Mouse (Mus musculus) brown adipose tissue, adult 24 weeks (tissue): Measurements from ENCODE around the gene Amz2. TPM values are rescaled to one million over a fixed set of nuclear protein-coding genes. Genes with fewer than 3 reads are reported as not detected.
A peak's percentile ranks its signal among the peaks of the same experiment; 100 is the strongest.
"Not testable (repeated sequence)": the region's sequence is repeated elsewhere in the genome, so short reads cannot be mapped to it uniquely, and the experiment has no call there.

Source experiments
- H3K27ac ChIP-seq: fragments of 200-500 bp; replicated peaks from 2 replicates; pipeline ENCODE4 v1.5.1; 2012; ENCODE audit warnings: low read depth, mild to moderate bottlenecking, low read length
- H3K4me1 ChIP-seq: fragments of 200-500 bp; 2 replicates; pipeline ENCODE4 v1.6.1; 2012; ENCODE audit warnings: low read length, mixed read lengths; ENCODE audit not compliant: control insufficient read depth, insufficient read depth, insufficient read length
- H3K4me3 ChIP-seq: fragments of 200-500 bp; 2 replicates; pipeline ENCODE4 v1.5.1; 2012; ENCODE audit warnings: low read depth, mild to moderate bottlenecking, low read length, moderate library complexity; ENCODE audit not compliant: insufficient read depth
- polyA plus RNA-seq: library from polyadenylated mRNA; stranded (reverse); fragments of >200 nt; gene quantifications from 2 replicates; pipeline ENCODE4 v1.2.4, GENCODE M21; 2012; ENCODE audit not compliant: missing spikeins, insufficient read depth, insufficient read length

Gene Amz2
- polyA plus RNA-seq, 1 experiment = 51.5 TPM

DNA sequence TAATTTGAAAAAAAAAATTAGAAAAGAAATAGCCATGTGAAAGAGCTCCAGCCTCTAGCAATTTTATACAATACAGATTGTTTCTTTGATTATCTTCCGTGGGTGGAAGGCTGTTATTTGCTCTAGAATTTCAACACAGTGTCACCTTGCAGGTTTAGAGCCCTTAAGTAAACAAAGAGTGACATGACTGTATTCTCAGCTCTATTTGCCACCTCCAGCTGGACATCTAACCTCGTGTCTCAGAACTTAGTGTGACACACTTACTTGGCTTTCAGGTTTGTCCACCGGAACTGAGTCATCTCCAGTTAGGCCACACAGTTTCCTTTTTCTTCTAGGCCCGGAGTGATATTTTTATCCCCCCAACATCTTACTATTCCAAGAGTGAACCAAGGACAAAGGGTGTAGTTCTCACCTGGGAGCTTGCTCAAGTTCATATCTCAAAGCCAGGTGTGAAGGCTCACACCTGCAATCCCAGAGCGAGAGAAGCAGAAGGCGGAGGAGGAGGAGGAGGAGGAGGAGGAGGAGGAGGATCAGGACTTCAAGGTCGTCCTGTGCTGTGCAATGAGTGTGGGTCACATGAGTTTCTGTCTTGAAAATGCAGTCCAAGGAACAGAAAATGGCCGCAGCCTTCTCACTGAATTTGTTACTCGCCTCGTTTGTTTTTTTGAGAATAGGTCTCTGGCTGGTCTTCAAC is 62.4 kb downstream of the Amz2 start:
- Histone ChIP-seq H3K27ac (no peak overlapping the region), H3K4me1 (peaks cover 9% of the 10 kb centered on the region), H3K4me3 (no peak overlapping the region)

DNA sequence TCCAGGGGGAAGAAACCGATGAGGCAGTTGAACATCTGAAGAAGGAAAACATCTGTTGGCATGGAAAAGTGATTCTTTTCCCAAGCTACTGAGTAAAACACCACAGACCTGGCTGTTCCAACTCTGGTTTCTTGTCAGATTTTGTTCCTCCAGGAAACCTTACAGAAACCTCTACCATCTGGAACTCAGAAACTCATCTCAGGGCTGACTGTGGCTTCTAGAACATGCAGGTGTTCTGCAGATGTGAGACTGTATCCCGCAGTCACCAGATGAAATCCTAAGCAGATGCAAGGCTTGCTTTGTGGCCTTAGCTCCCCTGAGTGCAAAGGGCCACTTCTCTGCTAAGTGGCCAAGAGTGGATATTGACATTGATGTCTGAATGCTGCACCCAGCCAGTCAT is 64.0 kb downstream of the Amz2 start:
- H3K27ac ChIP-seq = no peak overlapping the region
- H3K4me3 ChIP-seq = no peak overlapping the region
- H3K4me1 ChIP-seq = peaks cover 9% of the 10 kb centered on the region

DNA sequence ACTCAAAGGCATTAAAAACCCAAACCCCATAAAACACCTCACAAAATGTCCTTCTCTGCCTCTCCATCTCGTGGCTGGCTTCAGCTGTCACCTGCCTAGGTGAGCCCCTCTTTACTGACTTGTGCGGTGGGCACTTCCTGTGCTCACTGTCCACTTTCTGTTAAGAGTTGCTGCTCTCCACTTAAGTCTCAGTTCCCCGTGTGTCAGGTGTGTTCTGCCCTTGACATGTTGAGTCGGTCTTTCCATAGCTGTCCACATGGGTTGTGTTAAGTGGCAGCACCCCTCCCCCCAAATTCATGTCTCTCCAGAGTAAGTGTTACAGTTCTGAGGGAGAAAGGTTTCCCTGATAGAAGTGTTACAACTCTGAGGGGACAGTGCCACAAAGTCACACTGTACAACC is 66.1 kb downstream of the Amz2 start:
- H3K4me1 ChIP-seq = no peaks in the 10 kb centered on the region

DNA sequence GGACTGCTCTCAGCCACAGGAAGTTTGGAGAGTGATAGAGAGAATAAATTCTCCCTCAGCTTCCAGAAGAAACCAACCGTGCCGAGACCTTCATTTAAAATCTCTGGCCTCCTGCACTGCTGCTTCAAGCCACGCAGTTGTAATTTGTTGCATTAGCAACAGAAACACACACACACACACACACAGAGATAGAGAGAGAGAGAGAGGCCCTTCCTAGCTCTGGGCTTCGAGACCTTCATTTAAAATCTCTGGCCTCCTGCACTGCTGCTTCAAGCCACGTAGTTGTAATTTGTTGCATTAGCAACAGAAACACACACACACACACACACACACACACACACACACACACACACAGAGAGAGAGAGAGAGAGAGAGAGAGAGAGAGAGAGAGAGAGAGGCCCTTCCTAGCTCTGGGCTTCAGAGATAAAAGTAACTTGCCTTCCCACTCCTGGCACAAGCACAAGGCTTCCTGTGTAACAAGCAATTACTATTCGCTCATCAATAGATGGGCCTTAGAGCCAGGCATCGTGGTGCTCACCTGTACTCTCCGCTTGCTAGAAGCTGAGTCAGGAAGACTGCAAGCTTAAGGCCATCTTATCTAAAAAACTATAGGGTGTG is 67.2 kb downstream of the Amz2 start:
- not testable (repeated sequence) for H3K27ac ChIP-seq, H3K4me3 ChIP-seq, H3K4me1 ChIP-seq

More for the DNA sequence above, 66.1 kb downstream of the Amz2 start:
- H3K4me3 ChIP-seq = no peak overlapping the region
- H3K27ac ChIP-seq = no peak overlapping the region

DNA sequence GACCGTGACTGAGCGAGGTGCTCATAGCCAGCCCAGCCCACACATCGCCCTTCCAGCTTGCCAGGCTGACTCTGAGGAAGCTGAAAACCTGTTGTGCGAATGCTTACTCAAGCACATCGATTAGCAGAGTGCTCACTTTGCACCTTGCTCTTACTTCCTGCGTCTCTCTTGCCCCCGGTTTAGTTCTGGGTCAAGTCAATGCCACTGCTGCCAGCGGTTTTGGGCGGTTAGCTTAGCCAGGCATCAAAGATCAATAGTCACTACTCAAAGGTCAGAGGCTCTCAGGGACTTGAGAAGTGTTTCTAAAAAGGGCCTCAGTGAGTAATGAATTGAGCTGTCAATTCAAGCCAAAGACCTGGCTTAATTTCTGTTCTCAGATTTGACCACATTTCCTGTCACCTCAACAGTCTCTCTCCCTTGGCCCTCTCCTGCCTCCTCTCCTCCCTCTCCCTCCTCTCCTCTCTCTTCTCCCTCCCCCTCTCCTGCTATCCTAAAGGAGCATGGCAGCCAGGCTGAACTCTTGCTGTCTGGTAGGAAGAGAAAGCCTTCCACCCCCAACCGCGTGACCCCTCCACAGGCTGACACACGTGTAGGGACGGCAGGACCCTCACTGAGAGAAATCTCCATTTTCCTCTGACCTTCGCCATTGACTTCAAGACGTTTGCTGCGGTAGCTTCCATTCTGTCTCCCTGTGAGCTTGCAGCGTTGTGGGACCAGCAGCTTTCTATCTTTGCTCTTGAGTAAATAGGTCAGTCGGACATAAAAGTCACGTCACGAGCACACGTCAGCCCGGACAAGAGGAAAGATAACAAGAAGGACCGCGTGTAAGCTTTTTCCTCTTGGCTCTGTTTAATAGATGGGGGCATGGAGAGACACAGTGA is 69.4 kb downstream of the Amz2 start:
- no peak overlapping the region for H3K4me3 ChIP-seq
- no peak overlapping the region for H3K27ac ChIP-seq
- H3K4me1 ChIP-seq = peaks cover 12% of the 10 kb centered on the region; the same call in 1 of the 2 replicates

DNA sequence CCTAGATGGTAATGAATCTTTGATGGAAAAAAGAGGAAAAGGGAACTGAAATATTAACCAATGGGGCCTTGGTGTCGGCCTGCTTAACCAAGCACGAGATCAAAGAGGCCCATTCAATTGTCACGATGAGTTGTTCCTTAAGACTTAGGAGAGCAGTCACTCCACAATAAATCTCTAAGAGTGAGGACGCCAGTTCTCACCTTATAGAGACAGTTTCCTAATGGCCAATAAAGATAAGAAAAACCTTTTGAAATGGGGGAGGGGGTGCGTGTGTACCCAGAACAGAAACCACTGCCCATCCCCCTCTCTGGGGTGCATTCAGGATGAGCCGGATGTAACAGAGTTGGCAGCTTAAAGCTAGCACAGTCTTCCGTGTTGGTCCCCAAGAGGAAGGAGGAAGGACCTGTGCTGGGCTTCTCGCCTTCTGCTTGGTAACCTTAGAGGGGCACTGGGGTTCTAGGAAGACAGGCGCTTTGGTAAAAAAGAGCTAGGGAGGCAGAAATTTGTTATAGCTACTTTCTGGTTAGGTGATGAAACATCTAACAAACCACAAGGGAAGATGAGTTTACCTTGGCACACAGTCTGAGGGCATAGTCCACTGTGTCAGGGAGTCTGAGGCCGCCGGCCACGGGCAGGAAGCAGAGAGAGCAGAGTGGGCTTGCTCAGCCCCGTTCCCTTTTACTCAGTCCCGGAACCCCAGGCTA is 70.2 kb downstream of the Amz2 start:
- Histone ChIP-seq H3K4me3 (no peak overlapping the region), H3K4me1 (peaks cover 12% of the 10 kb centered on the region; the same call in 1 of the 2 replicates), H3K27ac (no peak overlapping the region)

DNA sequence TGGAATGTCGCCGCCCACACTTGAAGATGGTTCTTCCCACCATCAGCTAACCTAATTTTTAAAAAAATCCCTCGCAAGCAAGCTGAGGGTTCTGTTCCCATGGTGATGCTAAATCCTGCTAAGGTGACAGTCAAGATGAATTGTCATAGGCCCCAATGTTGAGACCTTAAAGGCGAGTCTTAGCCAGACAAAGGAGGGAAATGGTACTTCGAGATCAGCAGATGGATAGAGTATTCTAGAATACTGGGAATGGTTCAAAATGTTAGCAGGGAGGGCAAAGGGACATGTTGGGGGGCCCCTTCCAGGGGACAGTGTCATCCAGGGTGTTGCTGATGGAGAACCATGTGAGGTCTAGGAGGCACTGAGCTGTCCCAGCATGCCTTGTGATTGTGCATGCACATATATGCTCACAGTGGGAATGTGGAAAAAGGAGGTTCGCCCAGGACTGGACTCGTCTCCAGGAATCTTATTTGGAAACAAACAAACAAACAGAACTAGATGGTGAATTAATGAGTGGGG is 70.8 kb downstream of the Amz2 start:
- H3K27ac ChIP-seq = no peak overlapping the region
- no peak overlapping the region for H3K4me3 ChIP-seq
- H3K4me1 ChIP-seq = peaks cover 12% of the 10 kb centered on the region; the same call in 1 of the 2 replicates

DNA sequence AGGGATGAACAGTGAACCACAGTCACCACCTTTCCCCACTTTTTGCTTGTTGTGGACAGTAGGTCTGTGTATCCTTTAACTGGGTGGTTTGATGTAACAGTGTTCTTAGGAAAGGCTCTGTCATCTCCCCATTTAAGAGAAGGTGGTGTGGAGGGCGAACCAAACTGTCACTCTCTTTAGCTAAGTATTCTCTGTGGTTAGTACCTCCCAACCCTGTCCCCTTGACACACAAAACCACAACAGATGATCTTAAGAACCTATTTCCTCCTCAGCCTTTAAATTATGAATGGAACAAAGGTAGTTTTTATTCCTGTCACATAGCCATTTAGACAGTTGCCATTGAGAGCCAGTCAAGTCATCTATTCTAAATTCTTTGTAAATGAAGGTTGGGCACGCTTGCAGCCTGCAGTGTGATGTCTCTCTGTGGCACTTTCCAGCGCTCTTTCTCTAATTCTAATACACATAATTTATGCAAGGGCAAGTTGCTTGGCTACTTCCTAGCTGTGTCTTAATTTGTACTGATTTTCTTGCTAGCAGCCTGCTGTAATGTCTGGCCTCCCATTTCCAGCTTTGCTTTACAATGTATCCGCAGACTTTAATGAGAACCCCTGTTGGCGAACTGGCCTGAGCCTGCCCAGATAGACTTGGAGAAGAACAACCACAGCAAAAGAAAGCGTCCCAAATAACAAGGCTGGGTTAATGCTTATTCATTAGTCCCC is 71.4 kb downstream of the Amz2 start:
- H3K27ac ChIP-seq = no peak overlapping the region
- no peak overlapping the region for H3K4me3 ChIP-seq
- peaks cover 12% of the 10 kb centered on the region; the same call in 1 of the 2 replicates for H3K4me1 ChIP-seq

DNA sequence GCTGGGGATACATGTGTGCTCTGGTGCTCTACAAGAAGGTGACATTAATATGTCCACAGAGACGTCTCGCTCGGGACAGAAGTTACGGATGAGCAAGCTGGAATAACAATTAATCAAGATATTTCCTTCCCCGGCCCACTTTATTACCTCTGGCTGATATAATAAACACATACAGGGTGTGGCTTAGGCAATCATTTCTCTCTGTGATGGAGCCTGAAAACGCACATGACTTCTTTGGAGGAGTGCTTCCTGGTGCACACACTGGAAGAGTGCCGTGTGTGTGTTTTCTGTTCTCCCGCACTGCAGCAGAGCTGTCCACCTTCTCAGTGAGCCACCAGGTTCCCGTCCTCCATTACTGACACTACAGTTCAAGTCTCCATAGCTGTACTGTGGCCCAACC is 72.2 kb downstream of the Amz2 start:
- Histone ChIP-seq H3K4me3 (no peak overlapping the region), H3K4me1 (peaks cover 12% of the 10 kb centered on the region; the same call in 1 of the 2 replicates), H3K27ac (0 out of 2 replicates have a peak overlapping the region, but pooled peaks have one; percentile 28)

DNA sequence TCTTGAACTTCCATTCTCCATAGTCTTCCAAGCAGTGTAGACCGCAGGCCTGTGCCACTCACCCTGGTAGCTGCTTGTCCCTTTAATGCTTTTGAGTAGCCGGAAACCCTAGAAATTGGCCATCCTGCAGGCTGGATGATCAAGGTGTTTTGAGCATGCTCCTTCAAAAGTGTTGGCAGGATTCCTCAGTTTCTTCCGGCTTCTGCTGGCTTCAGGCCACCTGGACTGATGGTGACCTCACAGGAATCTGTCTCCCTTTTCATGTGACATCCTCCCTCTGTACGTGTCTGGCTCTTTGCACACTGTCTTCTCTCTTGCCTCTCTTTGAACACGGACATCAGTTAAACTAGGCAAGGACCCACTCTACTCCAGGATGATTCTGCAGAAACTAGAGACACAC is 74.5 kb downstream of the Amz2 start:
- Histone ChIP-seq H3K4me1 (peaks cover 12% of the 10 kb centered on the region; the same call in 1 of the 2 replicates), H3K4me3 (no peak overlapping the region), H3K27ac (no peak overlapping the region)

Other genes with a start within 250 kb of the Amz2 start
- not detected in 2 replicates for gene Rgs9, start 127.8 kb upstream of the Amz2 start, polyA plus RNA-seq
- gene Gna13, start 63.1 kb upstream of the Amz2 start, polyA plus RNA-seq = 41.6 and 43.8 TPM in 2 replicates
- not detected in 2 replicates for gene 9930022D16Rik, start 12.0 kb upstream of the Amz2 start, polyA plus RNA-seq
- gene Arsg, start 47.4 kb downstream of the Amz2 start, polyA plus RNA-seq = 1.2 and 3.7 TPM in 2 replicates
- 0.63 and 1.2 TPM in 2 replicates for gene Slc16a6, start 47.7 kb downstream of the Amz2 start, polyA plus RNA-seq
- 16.2 and 25.2 TPM in 2 replicates for gene Wipi1, start 186.0 kb downstream of the Amz2 start, polyA plus RNA-seq
- gene Prkar1a, start 223.5 kb downstream of the Amz2 start, polyA plus RNA-seq = 98.4 and 102 TPM in 2 replicates